Mouse (Mus musculus) fat pad, adult 2 months (tissue): ENCODE data around the gene Grid1.

Experiments
- DNase-seq: peaks from one replicate; pipeline ENCODE4 v3.0.0-alpha.2; 2011; ENCODE audit warnings: low read depth, low spot score; ENCODE audit errors: extremely low read depth

Gene Grid1

DNA sequence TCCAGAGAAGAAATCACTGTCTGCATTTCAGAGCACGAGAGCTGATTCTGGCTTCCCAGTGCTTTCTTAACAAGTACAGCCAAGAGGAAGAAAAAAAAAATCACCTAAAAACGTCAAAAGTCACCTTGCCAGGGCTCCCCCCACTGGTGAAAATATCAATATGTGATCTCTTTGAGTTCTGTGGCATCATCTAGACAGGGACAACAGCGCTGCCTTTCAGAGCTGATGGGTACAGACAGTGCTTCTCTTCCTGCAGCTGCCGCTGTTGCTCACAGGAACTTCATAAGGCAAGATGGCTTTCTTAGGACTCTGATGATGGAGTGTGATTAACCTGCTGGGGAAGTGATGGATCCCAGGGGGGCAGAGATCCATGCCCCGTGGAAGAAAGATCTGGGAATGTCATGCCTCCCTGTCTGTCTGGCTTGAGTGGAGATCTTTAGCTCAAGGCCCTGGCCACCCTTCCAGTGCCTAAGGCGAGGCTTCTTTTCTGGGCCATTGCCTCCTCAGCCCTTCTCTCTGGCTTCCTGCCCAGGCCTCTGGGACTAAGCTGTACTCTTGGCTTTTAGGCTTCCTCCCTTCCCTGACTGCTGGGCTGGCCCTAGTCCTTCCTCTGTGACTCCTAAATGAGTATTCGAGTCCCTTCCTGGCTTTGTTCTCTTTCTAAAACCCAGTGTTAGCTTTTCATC is 538.4 kb downstream of the Grid1 start:
- no peak for DNase-seq

DNA sequence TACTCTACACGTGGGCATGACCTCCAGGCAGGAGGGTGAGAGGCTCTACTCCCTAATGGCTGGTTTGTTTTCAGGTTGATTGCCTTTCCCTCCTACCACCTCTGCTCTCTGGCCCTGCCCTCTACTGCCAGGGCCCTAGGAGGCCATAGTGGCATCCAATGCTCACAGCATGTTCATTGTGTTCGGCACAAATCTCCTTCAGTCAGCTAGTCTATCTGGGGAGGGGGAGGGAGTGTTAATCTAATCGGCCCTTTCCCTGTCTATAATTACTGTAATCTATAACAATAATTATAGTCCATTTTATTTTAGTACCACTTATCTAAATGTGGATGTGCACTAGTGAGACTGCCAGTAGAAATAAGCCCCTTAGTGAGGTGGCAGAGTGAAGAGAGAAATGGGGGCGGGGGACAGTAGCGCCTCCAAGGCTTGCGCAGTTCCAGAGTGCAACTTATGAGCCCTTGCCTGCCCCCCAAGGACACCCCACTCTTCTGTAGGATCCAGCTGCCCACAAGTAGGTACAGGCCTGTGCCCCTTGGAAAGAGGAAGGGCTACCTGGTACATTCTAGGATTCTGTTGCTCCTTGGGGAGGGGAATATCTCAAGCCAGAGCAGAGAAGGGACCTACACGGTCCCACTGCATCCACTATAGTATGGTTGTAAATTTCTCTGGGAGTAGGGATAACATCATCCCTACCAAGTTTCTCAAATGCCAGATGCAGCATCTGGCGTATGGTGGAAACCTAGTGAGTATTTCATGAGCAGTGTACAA is 545.5 kb downstream of the Grid1 start:
- DNase-seq = no peak

DNA sequence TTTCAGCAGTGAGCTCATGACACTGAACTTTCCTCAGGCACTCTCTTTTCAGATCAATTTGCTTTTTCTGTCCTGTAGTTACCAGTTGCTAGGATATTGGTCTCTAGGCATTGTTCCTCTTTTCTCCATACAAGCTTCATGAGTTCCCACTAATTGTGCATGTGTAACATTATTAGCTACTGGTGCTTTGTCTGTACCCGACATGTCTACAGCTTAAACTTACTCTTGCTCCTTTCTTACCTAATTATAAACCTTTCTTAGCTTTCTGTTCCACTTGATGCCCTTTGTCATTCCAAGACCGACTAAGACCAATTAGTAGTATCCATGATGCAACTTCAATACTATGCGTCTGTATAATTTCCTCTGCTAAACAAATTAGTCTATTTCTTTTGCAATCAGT is 554.5 kb downstream of the Grid1 start:
- DNase-seq = no peak

DNA sequence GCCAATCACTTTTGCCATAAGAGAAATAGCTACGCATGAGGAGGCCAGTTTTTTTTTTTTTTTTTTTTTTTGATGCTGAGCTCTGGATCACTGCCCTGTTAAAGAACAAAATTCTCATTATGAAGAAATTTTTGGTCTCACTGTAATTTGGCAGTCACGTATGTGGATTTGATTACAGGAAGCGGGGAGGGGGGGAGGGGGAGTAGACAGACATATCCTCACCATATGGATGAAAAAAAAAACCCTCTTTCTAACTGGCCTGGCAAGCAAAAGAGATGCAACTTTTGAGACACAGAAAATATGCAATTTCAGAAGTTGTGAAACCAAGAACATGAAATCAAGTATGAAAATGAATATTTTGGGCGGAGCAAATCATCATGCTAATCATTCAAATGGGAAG is 573.7 kb downstream of the Grid1 start:
- no peak for DNase-seq

DNA sequence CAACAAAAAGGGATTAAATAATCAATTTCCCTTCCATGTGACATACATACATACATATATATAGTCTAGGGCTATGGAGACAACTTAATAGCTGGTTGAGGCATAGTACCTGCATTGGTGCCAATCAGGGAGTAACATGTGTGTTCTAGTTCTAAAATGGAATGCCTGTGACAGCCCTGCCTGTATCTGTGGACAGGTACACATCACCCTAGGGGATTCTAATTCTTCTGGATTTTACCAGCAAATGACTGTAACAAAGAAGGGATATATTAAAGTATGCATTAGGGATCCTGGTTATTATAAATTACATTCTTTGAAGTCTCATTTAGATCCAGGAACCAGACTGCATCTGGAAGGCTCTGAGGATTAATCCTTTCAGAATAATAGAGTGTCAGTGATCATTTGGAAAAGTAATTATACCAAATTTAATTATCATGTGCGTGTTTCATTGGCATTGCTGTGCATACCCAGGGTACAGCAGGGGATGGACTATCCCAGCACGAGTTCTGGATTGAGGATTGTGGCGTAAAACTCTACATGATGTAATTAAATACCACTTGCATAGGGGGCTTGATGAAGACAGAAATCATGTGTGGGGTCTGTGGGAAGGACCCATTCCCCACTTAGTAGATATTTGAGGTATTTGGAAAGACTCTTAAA is 584.5 kb downstream of the Grid1 start:
- no peak for DNase-seq

DNA sequence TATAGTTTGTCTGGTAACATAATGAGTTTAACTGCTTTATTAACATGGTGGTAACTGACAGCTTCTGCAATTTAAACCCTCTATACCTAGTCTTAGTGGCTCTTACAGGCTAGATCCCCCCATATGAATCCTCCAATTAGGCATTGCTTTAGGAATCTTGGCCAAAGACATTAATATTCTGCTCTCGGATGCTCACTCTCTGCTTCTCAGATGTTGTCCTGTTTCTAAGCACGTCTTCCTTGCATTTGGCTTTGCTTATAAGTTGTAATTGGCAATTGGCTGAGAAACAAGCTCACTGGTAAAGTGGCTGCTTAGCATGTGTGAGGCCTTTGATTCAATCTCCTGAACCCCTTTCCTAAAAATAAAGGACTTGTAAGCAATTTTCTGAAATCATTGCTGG is 610.4 kb downstream of the Grid1 start:
- DNase-seq = no peak

DNA sequence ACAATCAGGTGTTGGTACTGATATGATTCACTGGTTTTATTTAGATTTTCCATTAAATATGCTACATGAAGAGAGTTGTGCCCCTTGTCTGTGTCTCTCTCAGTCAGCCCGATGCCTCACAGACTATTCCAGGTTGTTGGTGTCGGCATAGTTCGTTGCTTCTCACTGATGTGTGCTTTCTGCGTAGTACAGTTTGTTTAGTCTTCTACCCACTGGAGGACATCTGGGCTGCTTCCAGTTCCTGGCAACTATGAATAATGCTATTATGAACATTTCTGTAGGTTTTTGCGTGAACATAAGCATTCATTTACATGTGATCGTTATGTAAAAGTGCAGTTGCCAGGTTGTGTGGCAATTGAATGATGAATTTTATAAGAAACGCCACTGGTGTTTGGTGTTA is 633.8 kb downstream of the Grid1 start:
- no peak for DNase-seq

DNA sequence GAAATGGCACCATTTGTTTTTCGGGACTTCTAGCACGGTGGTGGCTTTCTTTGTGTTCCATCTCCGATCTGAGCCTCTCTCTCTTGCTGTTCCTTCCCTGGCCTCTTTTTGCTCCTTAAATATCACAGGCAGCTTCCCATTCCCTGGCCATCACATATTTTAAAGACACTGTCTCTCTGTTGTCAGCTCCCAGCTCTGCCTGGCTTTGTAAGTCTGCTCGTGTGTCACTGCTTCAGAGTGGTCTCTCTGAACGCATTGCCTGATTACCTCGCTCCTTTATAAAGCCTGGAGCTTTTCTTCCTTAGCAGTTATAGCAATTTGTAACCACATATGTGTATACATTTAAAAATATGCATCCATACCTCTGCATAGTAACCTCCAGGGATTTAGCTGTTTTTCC is 648.3 kb downstream of the Grid1 start:
- no peak for DNase-seq

DNA sequence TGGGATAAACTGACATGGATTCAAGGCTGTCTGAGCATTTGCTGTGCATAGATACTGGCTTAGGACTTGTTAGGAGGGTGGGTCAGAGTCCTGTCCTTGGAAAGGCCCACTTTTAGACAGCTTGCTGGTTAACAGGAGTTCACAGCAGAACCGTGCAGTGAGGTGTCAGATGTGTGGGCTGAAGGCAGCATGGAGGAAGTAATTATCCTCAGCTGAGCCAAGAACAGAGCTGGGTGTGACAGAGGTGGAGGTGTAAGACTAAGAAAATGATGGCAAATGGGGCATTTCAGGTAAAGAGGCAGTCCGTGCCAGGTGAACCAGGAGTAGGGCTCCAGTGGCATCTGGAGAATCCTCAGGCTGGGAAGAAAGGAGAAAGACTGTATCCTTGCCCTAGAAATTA is 666.1 kb downstream of the Grid1 start:
- no peak for DNase-seq

DNA sequence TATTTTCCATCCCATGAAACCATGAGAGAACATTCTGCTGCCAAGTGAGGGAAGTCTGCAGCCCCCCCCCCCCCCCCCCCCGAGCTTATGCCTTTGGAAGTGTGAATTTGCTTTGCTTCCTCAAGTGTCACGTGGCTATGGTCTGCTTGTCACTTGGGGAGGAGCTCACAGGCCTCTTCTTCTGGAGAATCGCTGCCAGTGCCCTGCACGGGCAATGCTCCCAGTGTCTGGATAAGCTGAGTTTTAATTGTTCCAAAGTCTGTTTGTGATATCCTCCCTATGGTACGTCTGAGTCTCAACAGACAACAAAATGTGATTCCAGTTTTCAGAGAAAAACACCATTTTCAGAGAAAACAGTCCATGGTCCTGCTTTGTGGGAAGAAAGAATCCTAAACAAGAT is 682.4 kb downstream of the Grid1 start:
- no peak for DNase-seq

DNA sequence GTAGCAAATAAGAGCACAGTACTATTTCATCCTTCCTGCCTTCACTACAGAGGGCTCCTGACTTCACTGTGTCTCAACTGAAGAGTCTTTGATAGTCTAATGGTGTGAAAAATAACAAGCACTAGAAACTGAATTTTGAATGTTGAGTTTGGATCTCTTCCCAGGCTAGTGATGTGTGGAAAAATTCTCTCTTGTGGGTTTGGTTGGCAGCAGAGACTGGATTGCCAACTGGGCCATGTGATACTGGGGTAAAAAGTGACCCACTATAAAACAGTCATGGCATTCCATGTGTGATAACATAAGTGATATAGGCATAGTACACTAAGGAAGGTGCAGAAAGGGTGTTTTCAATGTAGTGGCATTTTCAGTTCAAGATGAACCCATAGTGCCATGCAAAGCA is 699.5 kb downstream of the Grid1 start:
- DNase-seq = no peak

DNA sequence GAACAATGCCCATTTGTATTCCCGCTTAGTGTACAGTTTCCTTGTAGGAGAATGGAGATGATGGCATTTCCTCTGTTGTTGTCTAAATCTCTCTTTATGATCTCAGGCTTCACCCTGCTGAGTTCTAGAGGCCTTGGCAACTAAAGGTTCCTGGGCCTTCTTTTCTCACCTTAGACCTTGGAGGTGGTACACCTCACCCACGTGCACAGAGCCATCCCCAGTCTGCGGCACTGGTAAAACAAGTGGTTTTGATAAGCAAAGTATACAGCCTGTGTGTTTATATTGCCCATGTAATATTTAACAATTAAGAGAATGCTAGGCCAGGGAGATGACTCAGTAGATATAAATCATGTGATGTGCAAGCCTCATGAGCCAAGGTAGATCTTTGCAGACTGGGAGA is 718.9 kb downstream of the Grid1 start:
- DNase-seq = no peak

DNA sequence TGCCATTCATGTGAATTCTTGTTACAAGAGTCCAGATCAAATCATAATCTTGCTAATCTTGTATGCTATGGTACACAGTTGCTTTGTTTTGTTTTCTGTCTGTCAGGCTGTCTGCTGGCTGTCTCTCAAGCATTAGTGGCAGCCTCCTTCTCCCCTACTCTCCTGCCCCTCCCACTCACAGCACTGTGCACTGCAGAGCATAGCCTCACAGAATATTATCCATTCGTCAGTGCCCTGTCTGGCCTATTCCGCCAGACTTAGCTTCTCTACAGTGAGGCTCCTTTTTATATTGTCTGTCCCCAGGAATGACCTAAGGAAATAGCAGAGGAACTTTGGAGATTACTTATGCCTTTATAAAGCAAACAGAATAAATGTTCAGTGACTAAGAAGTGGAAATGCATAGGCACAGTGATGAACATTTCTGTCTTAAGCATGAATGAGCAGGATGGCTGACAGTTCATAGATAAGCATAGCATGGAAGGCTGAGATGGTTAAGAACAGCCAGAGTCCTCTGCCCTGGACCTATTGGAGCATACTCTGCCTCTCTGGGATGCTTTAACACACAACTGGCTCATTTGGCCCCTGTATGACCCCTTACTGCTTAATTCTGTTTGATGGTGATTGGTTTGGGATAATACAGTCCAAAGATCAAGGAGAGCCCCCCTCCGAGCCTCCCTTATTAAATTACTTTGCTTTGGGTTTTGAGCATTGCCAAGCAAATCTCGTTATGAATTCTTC is 721.5 kb downstream of the Grid1 start:
- no peak for DNase-seq

DNA sequence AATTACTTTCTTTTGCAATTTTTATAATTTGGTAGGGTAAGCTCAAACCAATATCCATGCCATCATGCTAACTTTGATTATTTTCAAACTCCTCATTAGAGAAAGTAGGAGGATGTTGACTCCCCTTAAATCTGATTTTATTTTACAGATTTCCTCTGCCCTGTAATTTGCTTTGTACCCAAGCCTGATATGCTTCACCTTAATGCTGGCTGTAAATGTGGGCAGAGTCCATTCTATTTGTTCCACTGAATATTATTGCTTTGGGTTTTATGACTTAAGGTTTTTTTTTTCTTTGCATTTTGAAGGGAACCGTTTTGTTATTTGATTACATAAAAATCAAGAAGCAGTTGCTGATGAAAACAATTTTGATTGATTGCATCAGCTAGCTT is 722.1 kb downstream of the Grid1 start:
- DNase-seq = no peak

DNA sequence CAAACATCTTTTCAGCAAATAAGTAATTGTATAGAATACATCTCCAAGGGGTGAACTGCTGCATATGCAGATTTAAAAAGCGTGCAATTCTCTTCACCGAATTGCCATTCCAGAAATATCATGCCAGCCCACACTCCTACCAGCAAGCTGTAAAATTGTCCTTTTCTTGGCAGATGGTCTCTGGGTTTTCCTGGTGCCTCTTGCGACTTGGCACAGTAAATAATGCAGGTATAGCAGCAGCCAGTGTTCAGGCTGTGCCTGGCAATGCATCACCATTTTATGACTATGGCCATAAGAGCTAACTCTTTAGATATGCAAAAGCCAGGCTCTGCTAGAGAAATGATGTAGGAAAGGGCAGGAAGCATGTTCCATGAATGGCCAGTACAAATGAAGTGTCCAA is 734.4 kb downstream of the Grid1 start:
- DNase-seq = no peak

DNA sequence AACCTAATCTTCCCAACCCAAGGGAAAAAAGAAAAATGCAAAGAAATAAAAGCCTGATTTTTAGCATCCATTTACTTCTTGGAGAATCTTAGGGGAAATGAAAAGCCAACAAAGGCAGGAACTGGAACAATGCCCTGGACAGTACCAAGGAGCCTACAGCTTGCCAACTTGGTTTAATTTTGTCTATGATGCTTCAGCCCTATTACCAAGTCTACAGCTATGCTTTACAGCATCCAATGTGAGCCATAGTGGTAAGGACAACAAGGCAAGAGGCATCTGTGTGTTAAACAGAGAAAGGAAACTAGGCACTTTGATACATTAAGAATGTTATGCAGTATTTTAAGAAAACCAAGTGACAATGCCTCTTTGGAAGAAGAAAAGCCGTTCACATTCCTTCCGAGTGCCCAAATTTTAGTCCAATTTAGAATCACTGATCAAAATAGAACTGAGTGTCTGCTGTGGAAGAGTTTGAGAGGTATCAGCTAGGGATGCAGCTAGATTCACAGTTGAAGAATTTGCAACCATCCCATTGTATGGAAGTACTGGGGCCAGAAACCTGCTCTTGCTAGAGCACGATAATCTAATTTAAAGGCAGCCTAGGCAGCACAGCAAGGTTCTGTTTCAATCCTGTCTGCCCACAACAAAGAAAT is 741.5 kb downstream of the Grid1 start:
- DNase-seq = no peak

DNA sequence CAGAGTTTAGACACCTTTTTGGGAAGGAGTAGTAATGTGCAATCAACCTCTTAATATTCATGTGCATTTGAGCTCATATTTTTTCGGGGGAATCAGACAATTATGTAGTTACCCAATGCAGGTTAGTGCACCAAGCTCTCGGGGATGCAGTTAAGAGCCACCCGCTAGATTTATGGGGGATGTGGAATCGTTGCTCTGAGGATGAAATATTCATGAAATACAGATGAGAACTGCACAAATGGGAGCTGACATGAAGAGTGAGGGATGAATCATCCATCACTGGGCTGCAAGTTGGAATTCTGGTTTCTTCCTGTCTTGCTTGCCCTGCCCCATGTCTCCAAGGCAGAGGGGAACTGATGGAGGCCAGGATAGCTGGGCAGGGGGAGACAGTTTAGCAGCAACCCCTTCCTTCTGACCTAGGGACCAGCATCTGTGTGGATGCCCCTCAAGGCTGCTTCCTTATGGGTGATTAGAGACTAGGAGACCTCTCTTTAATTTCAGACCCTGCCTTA is 753.1 kb downstream of the Grid1 start:
- DNase-seq = no peak

DNA sequence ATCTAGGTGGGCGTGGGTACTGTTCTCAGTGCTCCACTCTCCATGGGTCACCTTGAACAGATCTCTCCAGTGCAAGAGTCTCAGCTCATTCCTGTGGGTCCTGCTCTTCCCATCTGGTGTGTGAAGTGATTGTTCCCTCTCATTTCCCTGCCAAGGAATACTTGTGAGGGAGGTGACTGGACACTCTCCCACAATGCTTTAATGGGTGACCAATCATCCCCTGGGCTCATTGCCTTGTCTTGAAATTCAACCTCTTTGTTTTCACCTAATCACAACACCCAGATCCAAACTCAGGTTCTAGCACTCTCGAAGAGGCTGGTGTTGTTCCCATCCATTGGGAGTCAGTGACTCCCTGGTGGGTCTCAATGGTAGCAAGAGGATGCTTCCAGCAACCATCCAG is 754.6 kb downstream of the Grid1 start:
- DNase-seq = no peak

DNA sequence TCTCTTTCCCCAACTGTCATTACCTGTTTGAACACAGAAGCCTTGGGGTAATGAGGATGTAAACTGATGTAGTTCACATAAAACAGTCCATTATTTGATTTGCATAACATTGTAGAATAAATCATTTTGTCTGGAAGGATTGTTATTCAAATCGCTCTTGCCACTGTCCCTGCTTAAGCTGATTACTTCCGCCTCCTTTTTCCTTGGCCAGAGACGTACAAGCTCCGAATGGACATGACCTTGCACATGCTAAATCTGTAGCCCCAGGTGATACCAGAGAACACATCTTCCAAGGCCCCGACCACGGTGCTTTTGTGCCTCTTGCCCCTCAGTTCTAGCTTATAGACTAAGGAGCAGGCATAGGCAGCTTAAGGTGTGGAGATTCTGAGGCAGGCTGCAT is 755.4 kb downstream of the Grid1 start:
- no peak for DNase-seq

DNA sequence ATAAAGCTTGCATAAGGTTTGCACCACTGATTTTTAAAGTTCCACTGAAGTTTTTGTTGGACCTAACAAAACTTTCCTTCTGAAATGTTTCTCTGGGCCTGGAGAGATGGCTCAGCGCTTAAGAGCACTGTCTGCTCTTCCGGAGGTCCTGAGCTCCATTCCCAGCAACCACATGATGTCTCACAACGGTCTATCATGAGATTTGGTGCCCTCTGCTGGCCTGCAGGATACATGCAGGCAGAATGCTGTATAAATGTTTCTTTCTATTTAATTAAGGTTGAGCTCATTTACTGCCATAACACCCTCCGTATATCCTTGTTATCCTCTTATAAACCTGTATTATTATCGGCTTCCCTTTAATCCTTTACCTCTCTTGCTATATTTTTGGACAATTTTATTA is 805.8 kb downstream of the Grid1 start:
- no peak for DNase-seq
